Mouse (Mus musculus) thymus, postnatal 10 days (tissue): Measurements from ENCODE around the gene Fmnl1.

Source experiments
- DNase-seq, 2 experiments: peaks; one replicate each; pipeline ENCODE4 v3.0.0; 2021; ENCODE audit warnings: low spot score in 2 of 2

Gene Fmnl1

GRCm38 (mm10) chr11:103160738-103161137 is 10.2 kb upstream of the Fmnl1 start:
- DNase-seq: no peak

GRCm38 (mm10) chr11:103161449-103161848 is 9.5 kb upstream of the Fmnl1 start:
- DNase-seq: no peak

- DNase-seq: no peak
These were observed 8.8 kb upstream of the Fmnl1 start for GRCm38 (mm10) chr11:103162132-103162531.

- peak in 1 of 2 experiments; percentile 53 for DNase-seq
These were observed 6.5 kb upstream of the Fmnl1 start for GRCm38 (mm10) chr11:103164391-103164790.

- DNase-seq: peak; percentile 66 to 78
These were observed 2.1 kb upstream of the Fmnl1 start for GRCm38 (mm10) chr11:103168690-103169390.

- no peak for DNase-seq
These were observed 1.2 kb upstream of the Fmnl1 start for GRCm38 (mm10) chr11:103169664-103170063.

- peak in 1 of 2 experiments; percentile 47 for DNase-seq
These were observed 805 bp upstream of the Fmnl1 start for GRCm38 (mm10) chr11:103170111-103170493.

- peak; percentile 49 to 53 for DNase-seq
These were observed 346 bp downstream of the Fmnl1 start for GRCm38 (mm10) chr11:103171286-103171620.

- no peak for DNase-seq
These were observed 940 bp downstream of the Fmnl1 start for GRCm38 (mm10) chr11:103171703-103172391.

- no peak for DNase-seq
These were observed 1.6 kb downstream of the Fmnl1 start for GRCm38 (mm10) chr11:103172392-103173040.

- no peak for DNase-seq
These were observed 2.3 kb downstream of the Fmnl1 start for GRCm38 (mm10) chr11:103173041-103173770.

- DNase-seq: no peak
These were observed 3.0 kb downstream of the Fmnl1 start for GRCm38 (mm10) chr11:103173771-103174344.

- DNase-seq: no peak
These were observed 3.5 kb downstream of the Fmnl1 start for GRCm38 (mm10) chr11:103174411-103174832.

- DNase-seq: peak; percentile 89 to 95
These were observed 4.0 kb downstream of the Fmnl1 start for GRCm38 (mm10) chr11:103174891-103175391.

GRCm38 (mm10) chr11:103175688-103176442 is 5.0 kb downstream of the Fmnl1 start:
- DNase-seq: no peak

- no peak for DNase-seq
These were observed 5.6 kb downstream of the Fmnl1 start for GRCm38 (mm10) chr11:103176510-103176909.

- no peak for DNase-seq
These were observed 6.3 kb downstream of the Fmnl1 start for GRCm38 (mm10) chr11:103177216-103177615.

- DNase-seq: no peak
These were observed 7.0 kb downstream of the Fmnl1 start for GRCm38 (mm10) chr11:103177815-103178485.

- no peak for DNase-seq
These were observed 7.8 kb downstream of the Fmnl1 start for GRCm38 (mm10) chr11:103178748-103179147.

- DNase-seq: no peak
These were observed 9.5 kb downstream of the Fmnl1 start for GRCm38 (mm10) chr11:103180426-103180825.
